Mouse (Mus musculus) urinary bladder, postnatal 36 days (tissue): Measurements from ENCODE around the gene Tex264.
"Not testable (repeated sequence)": the region's sequence is repeated elsewhere in the genome, so short reads cannot be mapped to it uniquely, and the experiment has no call there.

ENCODE experiments used
- DNase-seq, 2 experiments: peaks; one replicate each; pipeline ENCODE4 v3.0.0; 2022; ENCODE audit warnings: low spot score in 2 of 2, mixed read lengths in 1 of 2

The Tex264 gene

GRCm38 (mm10) chr9:106664433-106664832 is 21.3 kb downstream of the Tex264 start:
- no peak for DNase-seq

GRCm38 (mm10) chr9:106663200-106663599 is 22.5 kb downstream of the Tex264 start:
- no peak for DNase-seq

GRCm38 (mm10) chr9:106659935-106660334 is 25.8 kb downstream of the Tex264 start:
- DNase-seq: no peak

GRCm38 (mm10) chr9:106659441-106659840 is 26.3 kb downstream of the Tex264 start:
- DNase-seq: no peak

- DNase-seq: no peak
Observed at GRCm38 (mm10) chr9:106657592-106657991, 28.1 kb downstream of the Tex264 start.

GRCm38 (mm10) chr9:106656820-106657219 is 28.9 kb downstream of the Tex264 start:
- no peak for DNase-seq

- peak; percentile 39 to 59 for DNase-seq
Observed at GRCm38 (mm10) chr9:106655884-106656720, 29.6 kb downstream of the Tex264 start, which contains the start of gene Grm2. Gene Grm2, minus strand, starts transcription at chr9:106656082.

- no peak for DNase-seq
Observed at GRCm38 (mm10) chr9:106652720-106653119, 33.0 kb downstream of the Tex264 start.

- no peak for DNase-seq
Observed at GRCm38 (mm10) chr9:106647226-106647625, 38.5 kb downstream of the Tex264 start.

GRCm38 (mm10) chr9:106645684-106646271 is 39.9 kb downstream of the Tex264 start:
- no peak for DNase-seq

GRCm38 (mm10) chr9:106643787-106644186 is 41.9 kb downstream of the Tex264 start:
- no peak for DNase-seq

- DNase-seq: peak; percentile 11 to 62
Observed at GRCm38 (mm10) chr9:106643128-106643527, 42.6 kb downstream of the Tex264 start.

- DNase-seq: no peak
Observed at GRCm38 (mm10) chr9:106641346-106641745, 44.4 kb downstream of the Tex264 start.

- DNase-seq: no peak
Observed at GRCm38 (mm10) chr9:106638154-106638553, 47.6 kb downstream of the Tex264 start.

- no peak for DNase-seq
Observed at GRCm38 (mm10) chr9:106632185-106632584, 53.5 kb downstream of the Tex264 start.

GRCm38 (mm10) chr9:106627796-106628195 is 57.9 kb downstream of the Tex264 start:
- DNase-seq: not testable (repeated sequence)

GRCm38 (mm10) chr9:106626282-106626681 is 59.4 kb downstream of the Tex264 start, which contains the start of gene Iqcf6:
Gene Iqcf6, plus strand, starts transcription at chr9:106626582.
- no peak for DNase-seq

- no peak for DNase-seq
Observed at GRCm38 (mm10) chr9:106617496-106617895, 68.2 kb downstream of the Tex264 start.

- DNase-seq: no peak
Observed at GRCm38 (mm10) chr9:106616306-106616705, 69.4 kb downstream of the Tex264 start.

- no peak for DNase-seq
Observed at GRCm38 (mm10) chr9:106614616-106615015, 71.1 kb downstream of the Tex264 start.

GRCm38 (mm10) chr9:106613951-106614350 is 71.8 kb downstream of the Tex264 start:
- DNase-seq: no peak

GRCm38 (mm10) chr9:106610727-106611126 is 75.0 kb downstream of the Tex264 start:
- no peak for DNase-seq
